Mouse (Mus musculus) bone marrow, adult 2 months (tissue): ENCODE data around the gene Gm6217. TPM values are rescaled to one million over a fixed set of nuclear protein-coding genes. Genes with fewer than 3 reads are reported as not detected.

Source experiments
- H3K27ac ChIP-seq: fragments of 200-500 bp; 2 replicates; pipeline ENCODE4 v1.5.1; 2012; ENCODE audit warnings: low read depth, mild to moderate bottlenecking, control low read depth, inconsistent platforms, low read length; ENCODE audit not compliant: control insufficient read depth, poor library complexity, insufficient read depth
- H3K4me1 ChIP-seq: fragments of 200-500 bp; 2 replicates; pipeline ENCODE4 v1.6.1; 2011; ENCODE audit warnings: low read length; ENCODE audit not compliant: control insufficient read depth, insufficient read depth
- H3K4me3 ChIP-seq: fragments of 200-500 bp; replicated peaks from 2 replicates; pipeline ENCODE3; 2011; ENCODE audit warnings: mild to moderate bottlenecking, low read depth, low read length, control low read depth; ENCODE audit not compliant: control insufficient read depth
- CTCF ChIP-seq: fragments of 200-500 bp; IDR thresholded peaks from 2 replicates; pipeline ENCODE4 v1.5.1; 2011; ENCODE audit warnings: low read length, control low read depth; ENCODE audit not compliant: control insufficient read depth, insufficient read depth
- POLR2A ChIP-seq: fragments of 200-500 bp; IDR thresholded peaks from 2 replicates; pipeline ENCODE4 v1.6.1; 2011; ENCODE audit warnings: low read depth, mild to moderate bottlenecking, control low read depth, low read length, borderline replicate concordance; ENCODE audit not compliant: control insufficient read depth
- WGBS: fragments of 180-500 bp; shearing (Covaris S2); methylation state at CpG from one replicate; pipeline ENCODE4 v1.1.7; 2018; 5-methylcytosine and 5-hydroxymethylcytosine counted together
- polyA plus RNA-seq: library from polyadenylated mRNA; stranded (reverse); fragments of >200 nt; gene quantifications from 2 replicates; pipeline ENCODE4 v1.2.4, GENCODE M21; 2011; ENCODE audit warnings: low replicate concordance; ENCODE audit not compliant: missing spikeins, insufficient read depth, insufficient read length

Gm6217 gene
- polyA plus RNA-seq, 1 experiment: not detected

GRCm38 (mm10) chr1:82901201-82901600 lies 30.0 kb downstream of the Gm6217 start:
- Histone ChIP-seq H3K4me3 (no peak overlapping the region), H3K4me1 (no peaks in the 10 kb centered on the region), H3K27ac (no peak overlapping the region)
- no peak for TF ChIP-seq POLR2A
- TF ChIP-seq CTCF: no peak
- WGBS: 91% methylated on average over 3 of the region's 3 CpGs

GRCm38 (mm10) chr1:82900567-82900966 lies 30.6 kb downstream of the Gm6217 start:
- Histone ChIP-seq H3K4me1 (no peaks in the 10 kb centered on the region), H3K4me3 (no peak overlapping the region), H3K27ac (no peak overlapping the region)
- TF ChIP-seq CTCF (no peak), POLR2A (no peak)
- 84% methylated on average over 1 of the region's 1 CpGs for WGBS

- WGBS: 92% methylated on average over 7 of the region's 7 CpGs
- Histone ChIP-seq H3K4me3 (no peak overlapping the region), H3K27ac (no peak overlapping the region), H3K4me1 (no peaks in the 10 kb centered on the region)
- TF ChIP-seq POLR2A (no peak), CTCF (no peak)
These were observed 37.9 kb downstream of the Gm6217 start for GRCm38 (mm10) chr1:82893269-82893668.

Other genes with a start within 250 kb of the Gm6217 start
- 62.4 and 62.8 TPM in 2 replicates for gene Mff, start 206.5 kb downstream of the Gm6217 start, polyA plus RNA-seq
- not detected in 2 replicates for gene Tm4sf20, start 162.9 kb downstream of the Gm6217 start, polyA plus RNA-seq
- not detected in 2 replicates for gene Gm47791, start 160.2 kb downstream of the Gm6217 start, polyA plus RNA-seq
- 14.5 and 15.6 TPM in 2 replicates for gene Agfg1, start 91.9 kb downstream of the Gm6217 start, polyA plus RNA-seq
- not detected in 2 replicates for gene A030005L19Rik, start 18.1 kb downstream of the Gm6217 start, polyA plus RNA-seq
- not detected in 2 replicates for gene A030014E15Rik, start 6.5 kb downstream of the Gm6217 start, polyA plus RNA-seq
- not detected in 2 replicates for gene A030003K21Rik, start 12.0 kb upstream of the Gm6217 start, polyA plus RNA-seq
- not detected in 2 replicates for gene Gm7544, start 24.6 kb upstream of the Gm6217 start, polyA plus RNA-seq
- gene Gm47955, start 28.9 kb upstream of the Gm6217 start, polyA plus RNA-seq: not detected in 2 replicates
- gene Gm47959, start 69.1 kb upstream of the Gm6217 start, polyA plus RNA-seq: not detected in 2 replicates
- gene Slc19a3, start 107.0 kb upstream of the Gm6217 start, polyA plus RNA-seq: not detected in 2 replicates
- not detected in 2 replicates for gene Krtap28-10, start 111.1 kb upstream of the Gm6217 start, polyA plus RNA-seq
- gene Gm47969, start 113.5 kb upstream of the Gm6217 start, polyA plus RNA-seq: not detected in 2 replicates
- not detected in 2 replicates for gene A030005K14Rik, start 128.0 kb upstream of the Gm6217 start, polyA plus RNA-seq
- gene Krtap28-13, start 129.5 kb upstream of the Gm6217 start, polyA plus RNA-seq: not detected in 2 replicates
- gene Ccl20, start 185.4 kb upstream of the Gm6217 start, polyA plus RNA-seq: not detected in 2 replicates
- gene Daw1, start 228.4 kb upstream of the Gm6217 start, polyA plus RNA-seq: not detected in 2 replicates